Mouse (Mus musculus): ENCODE results near the gene Mtcl1. TPM values are rescaled to one million over a fixed set of nuclear protein-coding genes. Genes with fewer than 3 reads are reported as not detected.

Gene Mtcl1
- polyA plus RNA-seq, 1 experiment from 2014 or later = 17.5 TPM

- no peak overlapping the region for H3K4me3 ChIP-seq (ENCODE audit: low read depth, low read length)
- no peaks in the 10 kb centered on the region for H3K4me1 ChIP-seq (ENCODE audit: control insufficient read depth, insufficient read depth, low read length)
- no peak overlapping the region for H3K4me2 ChIP-seq (ENCODE audit: low read length)
- WGBS = 77% methylated on average over 6 of the region's 6 CpGs
- no peaks in the 10 kb centered on the region for H3K27me3 ChIP-seq (replicated peaks; ENCODE audit: control insufficient read depth, insufficient read depth, low read length)
- no peak overlapping the region for H3K9ac ChIP-seq (ENCODE audit: low read length)
- H3K27ac ChIP-seq (ENCODE audit: low read depth, low read length) = no peak overlapping the region
- DNase-seq (ENCODE audit: low spot score) = no peak
- H3K9me3 ChIP-seq (replicated peaks; ENCODE audit: control insufficient read depth, low read length) = no peaks in the 10 kb centered on the region
- no peak for ATAC-seq
- H3K36me3 ChIP-seq (ENCODE audit: control insufficient read depth, insufficient read depth, low read length) = peaks cover 29% of the 10 kb centered on the region; the same call in 1 of the 2 replicates
Measured at GRCm38 (mm10) chr17:66381338-66381737, 68.2 kb downstream of the Mtcl1 start.

GRCm38 (mm10) chr17:66379900-66380857, 69.4 kb downstream of the Mtcl1 start:
- 97% methylated on average over 22 of the region's 22 CpGs for WGBS

DNA sequence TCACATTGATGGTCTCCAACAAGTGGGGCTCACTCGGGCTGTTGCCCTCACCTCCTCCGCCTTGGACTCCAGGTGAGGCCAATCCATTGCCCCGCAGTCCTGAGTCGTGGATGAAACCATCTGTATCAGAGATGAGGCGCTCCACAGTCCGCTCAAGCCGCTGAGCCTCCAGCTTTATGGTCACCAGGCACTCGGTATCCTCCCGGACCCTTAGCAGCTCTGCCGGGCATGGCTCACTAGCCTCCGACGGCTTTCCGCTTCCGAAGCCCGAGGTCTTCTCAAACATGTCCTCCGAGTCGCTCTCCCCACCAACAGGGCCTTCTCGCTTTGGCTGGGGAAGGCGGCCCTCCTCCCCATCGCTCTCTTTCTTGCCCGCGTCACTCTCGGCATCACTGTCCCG, 70.2 kb downstream of the Mtcl1 start:
- no peak for ATAC-seq
- Histone ChIP-seq H3K36me3 (ENCODE audit: control insufficient read depth, insufficient read depth, low read length) (peaks cover 28% of the 10 kb centered on the region; the same call in 1 of the 2 replicates), H3K9me3 (replicated peaks; ENCODE audit: control insufficient read depth, low read length) (no peaks in the 10 kb centered on the region)

More at GRCm38 (mm10) chr17:66379900-66380857, 69.4 kb downstream of the Mtcl1 start:
- no peak overlapping the region for H3K9ac ChIP-seq (ENCODE audit: low read length)
- no peaks in the 10 kb centered on the region for H3K27me3 ChIP-seq (replicated peaks; ENCODE audit: control insufficient read depth, insufficient read depth, low read length)
- ATAC-seq (no peak), DNase-seq (ENCODE audit: low spot score) (no peak)
- no peaks in the 10 kb centered on the region for H3K9me3 ChIP-seq (replicated peaks; ENCODE audit: control insufficient read depth, low read length)
- no peak overlapping the region for H3K4me3 ChIP-seq (ENCODE audit: low read depth, low read length)
- H3K4me1 ChIP-seq (ENCODE audit: control insufficient read depth, insufficient read depth, low read length) = no peaks in the 10 kb centered on the region
- H3K27ac ChIP-seq (ENCODE audit: low read depth, low read length) = no peak overlapping the region
- no peak overlapping the region for H3K4me2 ChIP-seq (ENCODE audit: low read length)
- peaks cover 31% of the 10 kb centered on the region; the same call in 1 of the 2 replicates for H3K36me3 ChIP-seq (ENCODE audit: control insufficient read depth, insufficient read depth, low read length)

GRCm38 (mm10) chr17:66378127-66378526, 71.4 kb downstream of the Mtcl1 start:
- no peak for ATAC-seq
- Histone ChIP-seq H3K4me3 (ENCODE audit: low read depth, low read length) (no peak overlapping the region), H3K4me2 (ENCODE audit: low read length) (no peak overlapping the region), H3K27ac (ENCODE audit: low read depth, low read length) (no peak overlapping the region), H3K4me1 (ENCODE audit: control insufficient read depth, insufficient read depth, low read length) (no peaks in the 10 kb centered on the region), H3K36me3 (ENCODE audit: control insufficient read depth, insufficient read depth, low read length) (peaks cover 28% of the 10 kb centered on the region; the same call in 1 of the 2 replicates), H3K27me3 (replicated peaks; ENCODE audit: control insufficient read depth, insufficient read depth, low read length) (no peaks in the 10 kb centered on the region), H3K9ac (ENCODE audit: low read length) (no peak overlapping the region), H3K9me3 (replicated peaks; ENCODE audit: control insufficient read depth, low read length) (no peaks in the 10 kb centered on the region)
- 92% methylated on average over 17 of the region's 17 CpGs for whole genome bisulfite sequencing
- no peak for DNase-seq (ENCODE audit: low spot score)

More for the DNA sequence above, 70.2 kb downstream of the Mtcl1 start:
- Histone ChIP-seq H3K27ac (ENCODE audit: low read depth, low read length) (no peak overlapping the region), H3K4me1 (ENCODE audit: control insufficient read depth, insufficient read depth, low read length) (no peaks in the 10 kb centered on the region), H3K4me2 (ENCODE audit: low read length) (no peak overlapping the region), H3K9ac (ENCODE audit: low read length) (no peak overlapping the region), H3K4me3 (ENCODE audit: low read depth, low read length) (no peak overlapping the region), H3K27me3 (replicated peaks; ENCODE audit: control insufficient read depth, insufficient read depth, low read length) (no peaks in the 10 kb centered on the region)
- WGBS = 96% methylated on average over 24 of the region's 24 CpGs
- no peak for DNase-seq (ENCODE audit: low spot score)

DNA sequence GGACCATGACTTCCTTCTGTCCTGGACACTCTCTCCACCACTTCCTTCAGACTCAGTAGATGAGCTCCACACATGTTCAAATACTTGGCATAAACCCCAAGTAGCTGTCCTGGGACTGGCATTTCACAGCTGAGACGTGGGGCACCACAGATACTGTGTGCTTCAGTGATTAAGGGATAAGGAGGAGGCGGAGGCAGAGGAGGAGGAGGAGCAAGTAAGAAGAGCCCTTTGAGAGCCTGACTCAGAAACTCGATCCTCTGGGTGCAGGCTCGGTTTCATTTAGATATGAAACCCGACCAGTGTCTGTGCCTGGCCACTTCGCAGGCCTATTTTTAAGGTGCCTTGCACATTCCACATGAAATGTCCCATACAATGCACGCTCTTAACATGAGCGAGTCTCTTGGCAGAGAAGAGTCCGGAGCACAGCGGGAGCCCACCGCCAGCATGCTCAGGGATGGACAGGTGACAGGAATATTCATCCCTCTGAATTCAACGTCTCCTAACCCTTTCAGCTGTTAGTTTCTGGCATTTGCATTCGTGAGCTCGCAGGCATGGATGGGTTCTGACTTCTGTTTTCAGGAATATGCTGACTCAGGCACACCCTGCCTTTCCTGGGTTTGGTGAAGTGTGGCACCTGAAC, 74.8 kb downstream of the Mtcl1 start:
- H3K36me3 ChIP-seq (ENCODE audit: control insufficient read depth, insufficient read depth, low read length) = peaks cover 24% of the 10 kb centered on the region; the same call in 1 of the 2 replicates
- H3K4me3 ChIP-seq (ENCODE audit: low read depth, low read length) = no peak overlapping the region
- no peak overlapping the region for H3K27ac ChIP-seq (ENCODE audit: low read depth, low read length)
- H3K27me3 ChIP-seq (replicated peaks; ENCODE audit: control insufficient read depth, insufficient read depth, low read length) = no peaks in the 10 kb centered on the region
- ATAC-seq = no peak
- 40% methylated on average over 14 of the region's 14 CpGs for WGBS
- no peak overlapping the region for H3K9ac ChIP-seq (ENCODE audit: low read length)
- no peaks in the 10 kb centered on the region for H3K9me3 ChIP-seq (replicated peaks; ENCODE audit: control insufficient read depth, low read length)
- DNase-seq (ENCODE audit: low spot score) = peak; percentile 23
- H3K4me2 ChIP-seq (ENCODE audit: low read length) = no peak overlapping the region
- H3K4me1 ChIP-seq (ENCODE audit: control insufficient read depth, insufficient read depth, low read length) = no peaks in the 10 kb centered on the region

GRCm38 (mm10) chr17:66370867-66371266, 78.7 kb downstream of the Mtcl1 start:
- no peak for DNase-seq (ENCODE audit: low spot score)
- H3K9ac ChIP-seq (ENCODE audit: low read length) = no peak overlapping the region
- peaks cover 7% of the 10 kb centered on the region; the same call in 1 of the 2 replicates for H3K36me3 ChIP-seq (ENCODE audit: control insufficient read depth, insufficient read depth, low read length)

GRCm38 (mm10) chr17:66369777-66370176, 79.8 kb downstream of the Mtcl1 start:
- Histone ChIP-seq H3K9me3 (replicated peaks; ENCODE audit: control insufficient read depth, low read length) (no peaks in the 10 kb centered on the region), H3K27me3 (replicated peaks; ENCODE audit: control insufficient read depth, insufficient read depth, low read length) (no peaks in the 10 kb centered on the region), H3K9ac (ENCODE audit: low read length) (no peak overlapping the region), H3K4me1 (ENCODE audit: control insufficient read depth, insufficient read depth, low read length) (no peaks in the 10 kb centered on the region), H3K27ac (ENCODE audit: low read depth, low read length) (no peak overlapping the region), H3K4me3 (ENCODE audit: low read depth, low read length) (no peak overlapping the region), H3K4me2 (ENCODE audit: low read length) (no peak overlapping the region), H3K36me3 (ENCODE audit: control insufficient read depth, insufficient read depth, low read length) (peaks cover 7% of the 10 kb centered on the region; the same call in 1 of the 2 replicates)
- DNase-seq (ENCODE audit: low spot score) = no peak
- 77% methylated on average over 6 of the region's 6 CpGs for WGBS
- ATAC-seq = no peak

More at GRCm38 (mm10) chr17:66370867-66371266, 78.7 kb downstream of the Mtcl1 start:
- Histone ChIP-seq H3K9me3 (replicated peaks; ENCODE audit: control insufficient read depth, low read length) (no peaks in the 10 kb centered on the region), H3K27ac (ENCODE audit: low read depth, low read length) (no peak overlapping the region), H3K4me1 (ENCODE audit: control insufficient read depth, insufficient read depth, low read length) (no peaks in the 10 kb centered on the region), H3K4me2 (ENCODE audit: low read length) (no peak overlapping the region), H3K27me3 (replicated peaks; ENCODE audit: control insufficient read depth, insufficient read depth, low read length) (no peaks in the 10 kb centered on the region), H3K4me3 (ENCODE audit: low read depth, low read length) (no peak overlapping the region)
- WGBS = 92% methylated on average over 9 of the region's 9 CpGs
- ATAC-seq = no peak

DNA sequence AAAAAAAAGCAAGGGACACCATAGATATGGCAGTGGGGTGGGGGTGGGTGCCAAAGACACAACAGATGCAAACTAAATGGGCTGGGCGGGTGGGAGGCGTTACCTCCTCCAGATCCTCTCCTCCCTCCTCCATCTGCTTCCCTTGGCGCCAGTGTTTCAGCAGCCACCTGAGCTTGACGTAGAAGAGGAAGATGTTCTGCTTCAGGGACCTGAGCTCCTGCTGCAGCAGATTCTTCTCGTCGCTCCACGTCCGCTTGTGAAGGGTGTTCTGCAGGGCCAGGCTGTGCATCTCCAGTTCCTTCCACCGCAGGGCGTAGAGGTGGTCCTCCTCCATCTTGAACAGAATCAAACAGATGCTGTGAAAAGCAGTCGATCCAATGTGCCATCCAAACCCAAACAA, 81.4 kb downstream of the Mtcl1 start:
- Histone ChIP-seq H3K27me3 (replicated peaks; ENCODE audit: control insufficient read depth, insufficient read depth, low read length) (no peaks in the 10 kb centered on the region), H3K4me3 (ENCODE audit: low read depth, low read length) (no peak overlapping the region), H3K4me1 (ENCODE audit: control insufficient read depth, insufficient read depth, low read length) (no peaks in the 10 kb centered on the region), H3K4me2 (ENCODE audit: low read length) (no peak overlapping the region), H3K9me3 (replicated peaks; ENCODE audit: control insufficient read depth, low read length) (no peaks in the 10 kb centered on the region), H3K27ac (ENCODE audit: low read depth, low read length) (no peak overlapping the region), H3K36me3 (ENCODE audit: control insufficient read depth, insufficient read depth, low read length) (peaks cover 17% of the 10 kb centered on the region; the same call in 1 of the 2 replicates), H3K9ac (ENCODE audit: low read length) (no peak overlapping the region)
- WGBS = 75% methylated on average over 11 of the region's 11 CpGs
- DNase-seq (ENCODE audit: low spot score) (no peak), ATAC-seq (0 out of 2 replicates have a peak, but pooled peaks have one; percentile 34)
